Comparison of ENCODE assay signal across 23 mouse cellular contexts in genomic region chr6:46924709-46925108, GRCm38 (mm10).
"Had no signal": no experiment of that assay in that cellular context is flagged by ENCODE, and none has a peak within 500 bp of the region (broad histone marks: within the 10 kb centered on the region; RNA-seq: fewer than 3 reads in every experiment).

No protein-coding gene starts in this region.

- H3K36me3 ChIP-seq: liver, embryonic 15.5 days; lung, embryonic 15.5 days; midbrain, embryonic 10.5 days; midbrain, embryonic 12.5 days; neural tube, embryonic 12.5 days had no signal

- H3K9ac ChIP-seq: liver, embryonic 15.5 days; liver, postnatal 0 days; lung, embryonic 15.5 days; midbrain, embryonic 12.5 days; neural tube, embryonic 12.5 days had no signal

- H3K9me3 ChIP-seq: liver, embryonic 15.5 days; lung, embryonic 15.5 days; megakaryocyte, embryonic 14.5 days; midbrain, embryonic 10.5 days; midbrain, embryonic 12.5 days; neural tube, embryonic 12.5 days had no signal

- H3K27ac ChIP-seq: liver, embryonic 15.5 days; lung, embryonic 15.5 days; macrophage; midbrain, embryonic 10.5 days; midbrain, embryonic 12.5 days; neural tube, embryonic 12.5 days had no signal

- DNase-seq: liver, postnatal 0 days; lung, adult 2 months; lung, postnatal 14 days; lung, postnatal 36 days; midbrain, embryonic 14.5 days; retina, postnatal 1 day; right cerebral cortex, adult 18-20 months; right cerebral cortex, postnatal 25 days; right cerebral cortex, postnatal 4 days; spleen, adult 18-20 months; thymus, adult 18-20 months; thymus, postnatal 14 days; thymus, postnatal 36 days had no signal

- H3K4me2 ChIP-seq: liver, embryonic 15.5 days; lung, embryonic 15.5 days; midbrain, embryonic 12.5 days; neural tube, embryonic 12.5 days had no signal

- ATAC-seq: liver, postnatal 0 days; lung, postnatal 0 days; midbrain, embryonic 16.5 days had no signal

- H3K4me1 ChIP-seq: liver, embryonic 15.5 days; lung, embryonic 15.5 days; megakaryocyte, embryonic 14.5 days; midbrain, embryonic 10.5 days; midbrain, embryonic 12.5 days; neural tube, embryonic 12.5 days had no signal

- H3K4me3 ChIP-seq: liver, embryonic 15.5 days; lung, embryonic 15.5 days; megakaryocyte, embryonic 14.5 days; midbrain, embryonic 10.5 days; midbrain, embryonic 12.5 days; myocyte; neural tube, embryonic 12.5 days had no signal

- H3K27me3 ChIP-seq: liver, embryonic 15.5 days; lung, embryonic 15.5 days; megakaryocyte, embryonic 14.5 days; midbrain, embryonic 12.5 days; neural tube, embryonic 12.5 days had no signal
